Mouse (Mus musculus) layer of hippocampus, postnatal 14 days (tissue): Measurements from ENCODE around the gene Mfap1b. TPM values are rescaled to one million over a fixed set of nuclear protein-coding genes. Genes with fewer than 3 reads are reported as not detected.
"Not testable (repeated sequence)": the region's sequence is repeated elsewhere in the genome, so short reads cannot be mapped to it uniquely, and the experiment has no call there.

ENCODE experiments used
- DNase-seq, 2 experiments: peaks; one replicate each; pipeline ENCODE4 v3.0.0; 2021 to 2022; ENCODE audit warnings: low spot score in 2 of 2, mixed read lengths in 1 of 2
- long read RNA-seq, 2 experiments: library from polyadenylated mRNA; stranded (forward); transcript quantifications; one replicate each; pipeline ENCODE4 v2.0.0; 2021
- total RNA-seq, 2 experiments: library from RNA; stranded (reverse); gene quantifications; 2 replicates each; pipeline ENCODE4 v1.2.3; 2021

The Mfap1b gene
- 10 to 100 TPM; 38.0 to 40.6 TPM for total RNA-seq
- long read RNA-seq, experiment 1, transcript Mfap1b-201 (7 exons, 3,362 nt): major isoform, 82 of 87 reads
- long read RNA-seq, experiment 1, partial matches to known transcripts: 1 of 87 reads
- long read RNA-seq, experiment 1, other reads (novel, unspliced or antisense): 4 of 87 reads
- long read RNA-seq, experiment 2, transcript Mfap1b-201 (7 exons, 3,362 nt): major isoform, 97 of 103 reads
- long read RNA-seq, experiment 2, partial matches to known transcripts: 0 of 103 reads
- long read RNA-seq, experiment 2, other reads (novel, unspliced or antisense): 6 of 103 reads

GRCm38 (mm10) chr2:121473301-121474179 is at the start of gene Mfap1b:
Mfap1b (minus strand) TSS chr2:121474067.
- peak; percentile 56 to 90 for DNase-seq

DNA sequence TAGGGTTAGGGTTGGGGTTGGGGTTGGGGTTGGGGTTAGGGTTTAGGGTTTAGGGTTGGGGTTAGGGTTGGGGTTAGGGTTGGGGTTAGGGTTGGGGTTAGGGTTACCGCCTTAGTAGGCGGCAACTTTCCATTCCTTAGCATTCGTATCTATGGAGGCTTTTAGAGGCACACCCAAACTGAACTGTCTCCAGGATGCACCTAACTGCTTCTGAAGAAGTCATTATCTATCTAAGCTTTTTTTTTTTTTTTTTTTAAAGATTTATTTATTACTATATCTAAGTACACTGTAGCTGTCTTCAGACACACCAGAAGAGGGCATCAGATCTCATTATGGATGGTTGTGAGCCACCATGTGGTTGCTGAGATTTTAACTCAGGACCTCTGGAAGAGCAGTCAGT is 49.0 kb upstream of the Mfap1b start:
- not testable (repeated sequence) for DNase-seq

DNA sequence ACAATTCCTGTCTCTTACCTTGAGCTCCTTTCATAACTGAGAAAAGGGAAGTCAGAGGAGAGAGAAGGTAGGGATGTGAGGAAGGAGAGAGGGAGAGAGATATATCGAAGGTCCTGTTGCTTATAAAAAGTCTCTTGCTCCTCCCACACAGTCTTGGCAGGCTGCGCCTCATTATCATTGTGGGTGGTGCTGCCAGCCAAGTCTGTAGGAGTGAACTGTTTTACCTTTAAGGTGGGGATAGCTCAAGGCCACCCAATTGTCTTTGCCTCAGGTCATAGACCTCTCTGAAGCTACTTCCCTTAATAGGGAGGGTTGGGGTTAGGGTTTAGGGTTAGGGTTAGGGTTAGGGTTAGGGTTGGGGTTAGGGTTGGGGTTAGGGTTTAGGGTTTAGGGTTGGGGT is 48.1 kb upstream of the Mfap1b start:
- no peak for DNase-seq

- DNase-seq: not testable (repeated sequence)
Measured at GRCm38 (mm10) chr2:121518711-121519110, 44.8 kb upstream of the Mfap1b start.

- DNase-seq: no peak
Measured at GRCm38 (mm10) chr2:121518106-121518505, 44.2 kb upstream of the Mfap1b start.

GRCm38 (mm10) chr2:121514211-121514610 is 40.3 kb upstream of the Mfap1b start:
- DNase-seq: no peak

GRCm38 (mm10) chr2:121512991-121513765 is 39.3 kb upstream of the Mfap1b start:
- not testable (repeated sequence) for DNase-seq

- DNase-seq: no peak
Measured at GRCm38 (mm10) chr2:121511401-121511800, 37.5 kb upstream of the Mfap1b start.

DNA sequence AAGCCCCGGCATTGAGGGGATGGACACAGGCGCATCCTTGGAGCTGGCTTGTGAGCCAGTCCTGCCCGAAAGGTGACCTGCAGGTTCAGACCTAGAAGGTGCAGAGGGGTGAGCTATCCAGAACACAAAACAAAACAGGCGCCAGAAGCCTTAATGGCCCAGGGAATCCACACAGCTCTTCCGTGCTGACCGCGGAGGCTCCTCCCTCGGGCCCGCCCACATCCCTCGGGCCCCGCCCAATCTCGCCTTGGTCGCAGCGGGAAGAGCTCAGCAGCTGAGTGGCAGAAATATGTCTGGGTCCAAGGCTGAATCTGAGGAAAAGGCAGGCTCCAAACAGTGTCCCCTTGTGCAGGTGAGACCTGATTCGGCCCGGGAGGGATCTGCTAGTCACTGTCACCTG is 35.7 kb upstream of the Mfap1b start:
- DNase-seq: peak; percentile 18 to 36

DNA sequence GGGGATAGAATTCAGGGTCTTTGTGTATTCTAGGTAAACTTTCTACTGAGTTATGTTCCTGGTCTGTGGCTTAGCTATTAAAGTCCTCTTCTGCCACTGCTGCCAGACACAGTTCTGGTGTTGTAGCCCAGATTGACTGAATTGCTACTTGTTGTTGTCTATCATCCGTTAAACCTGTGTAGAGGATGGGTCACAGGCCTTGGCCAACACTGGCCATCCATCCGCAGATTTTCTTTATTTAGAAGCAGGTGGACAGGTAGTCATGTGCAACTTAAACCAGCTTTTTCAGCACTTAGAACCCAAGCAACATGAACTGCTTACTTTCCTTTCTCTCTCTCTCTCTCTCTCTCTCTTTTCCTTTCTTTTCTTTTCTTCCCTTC is 34.1 kb upstream of the Mfap1b start:
- DNase-seq: no peak

- no peak for DNase-seq
Measured at GRCm38 (mm10) chr2:121507173-121507950, 33.5 kb upstream of the Mfap1b start.

- peak; percentile 70 to 88 for DNase-seq
Measured at GRCm38 (mm10) chr2:121505942-121506882, 32.3 kb upstream of the Mfap1b start, which contains the start of the genes Mfap1a and Wdr76. Mfap1a (minus strand) TSS chr2:121506665. Wdr76 (plus strand) TSS chr2:121506723.

- DNase-seq: not testable (repeated sequence)
Measured at GRCm38 (mm10) chr2:121501550-121501949, 27.7 kb upstream of the Mfap1b start.

GRCm38 (mm10) chr2:121484403-121484802 is 10.5 kb upstream of the Mfap1b start:
- not testable (repeated sequence) for DNase-seq

DNA sequence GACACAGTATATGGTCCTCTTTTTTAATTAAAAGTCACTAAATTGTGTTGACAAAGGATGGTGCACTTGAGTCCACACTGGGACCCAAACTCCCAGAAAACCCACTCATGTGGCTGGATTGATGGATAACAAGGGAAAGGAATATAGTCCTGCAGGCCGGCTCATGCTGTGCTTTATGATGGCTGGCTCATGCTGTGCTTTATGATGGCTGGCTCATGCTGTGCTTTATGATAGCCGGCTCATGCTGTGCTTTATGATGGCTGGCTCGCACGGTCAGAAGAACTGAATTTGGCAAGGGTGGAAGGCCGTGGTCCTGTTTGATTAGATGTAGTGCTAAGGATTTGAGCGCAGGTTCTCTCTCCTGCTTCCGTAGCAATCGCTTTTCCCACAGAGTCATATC is 9.7 kb upstream of the Mfap1b start:
- no peak for DNase-seq

DNA sequence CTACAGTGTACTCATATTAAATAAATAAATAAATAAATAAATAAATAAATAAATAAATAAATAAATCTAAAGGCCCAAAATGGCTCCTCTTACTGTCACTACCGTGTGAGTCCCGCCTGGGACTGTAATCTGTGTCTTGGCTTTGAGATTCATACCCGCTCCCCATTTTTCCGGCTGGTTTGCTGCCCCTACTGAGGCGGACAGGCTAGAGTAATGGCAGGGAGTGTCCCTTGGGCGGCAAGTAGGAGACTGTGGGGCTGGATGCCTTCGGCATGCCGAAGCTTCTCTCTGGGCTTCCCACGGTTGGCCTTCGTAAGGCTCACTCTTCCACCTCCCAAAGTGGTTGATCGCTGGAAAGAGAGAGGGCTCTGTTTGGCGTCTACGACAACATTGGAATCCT is 7.0 kb upstream of the Mfap1b start:
- DNase-seq: not testable (repeated sequence)

DNA sequence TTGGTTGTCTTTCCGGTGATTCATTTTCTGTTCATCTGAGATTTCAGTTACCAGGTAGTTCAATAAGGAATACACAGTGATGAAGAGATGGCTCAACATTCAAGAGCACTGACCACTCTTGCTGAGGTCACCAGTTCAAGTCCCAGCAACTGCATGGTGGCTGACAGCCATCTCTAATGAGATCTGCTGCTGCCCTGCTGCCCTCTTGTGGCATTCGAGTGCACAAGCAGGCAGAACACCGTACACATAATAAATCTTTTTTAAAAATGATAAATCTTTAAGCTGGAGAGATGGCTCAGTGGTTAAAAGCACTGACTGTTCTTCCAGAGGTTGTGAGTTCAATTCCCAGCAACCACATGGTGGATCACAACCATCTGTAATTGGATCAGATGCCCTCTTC is 6.6 kb upstream of the Mfap1b start:
- no peak for DNase-seq

DNA sequence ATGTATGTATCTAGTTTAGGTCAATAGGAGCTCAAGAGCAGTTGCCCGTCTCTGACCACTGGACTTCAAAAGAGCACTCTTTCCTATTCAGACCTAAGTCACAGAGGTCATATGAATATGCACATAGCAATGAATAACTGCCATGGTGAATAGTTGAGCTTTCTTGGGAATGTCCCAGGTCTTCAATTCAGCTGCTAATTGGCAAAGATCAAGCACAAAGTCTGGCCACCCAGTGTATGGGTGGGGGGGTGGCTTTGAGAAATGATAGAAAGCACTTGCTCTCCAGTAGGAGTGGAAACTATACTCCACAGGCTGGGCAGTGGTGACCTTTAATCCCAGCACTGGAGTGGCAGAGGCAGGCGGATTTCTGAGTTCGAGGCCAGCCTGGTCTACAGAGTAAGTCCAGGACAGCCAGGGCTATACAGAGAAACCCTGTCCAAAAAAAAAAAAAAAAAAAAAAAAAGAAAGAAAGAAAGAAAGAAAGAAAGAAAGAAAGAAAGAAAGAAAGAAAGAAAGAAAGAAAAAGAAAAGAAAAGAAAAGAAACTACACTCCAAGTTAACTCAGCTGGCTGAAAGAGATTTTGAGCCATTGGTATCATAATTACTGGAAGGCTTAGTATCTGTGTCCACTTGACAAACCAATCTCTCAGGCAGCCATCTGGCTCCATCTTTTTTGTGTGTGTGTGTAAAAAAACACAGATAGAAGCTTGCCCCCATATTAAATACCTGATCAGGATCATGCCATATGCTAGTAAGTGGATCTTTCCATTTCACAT is 3.8 kb upstream of the Mfap1b start:
- DNase-seq: no peak

GRCm38 (mm10) chr2:121475306-121475705 is 1.4 kb upstream of the Mfap1b start:
- DNase-seq: not testable (repeated sequence)
